29 mouse cellular contexts compared by ENCODE assay signal in the genomic region with DNA sequence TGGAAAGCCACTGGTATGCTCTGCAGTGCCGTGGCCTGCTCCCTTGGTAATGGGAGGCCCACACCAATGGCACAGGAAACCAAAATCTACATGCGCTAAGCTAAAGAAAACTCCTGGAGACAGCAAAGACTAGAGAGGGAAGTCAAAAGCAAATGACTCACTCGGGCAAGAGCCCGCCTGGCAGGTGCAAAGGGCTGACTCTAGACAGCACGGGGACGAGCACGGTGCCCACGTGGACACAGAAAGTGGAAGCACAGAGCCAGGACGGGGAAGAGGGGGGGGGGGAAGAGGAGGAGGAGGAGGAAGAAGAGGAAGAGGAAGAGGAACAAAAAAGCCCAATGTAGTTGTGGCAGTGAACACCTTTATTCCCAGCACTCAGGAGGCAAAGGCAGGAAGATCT. TPM values are rescaled to one million over a fixed set of nuclear protein-coding genes. Genes with fewer than 3 reads are reported as not detected.
DNase-seq lines count a peak whose midpoint lies in the region; TF ChIP-seq lines count a peak whose summit lies in the region.
"Had no signal": no experiment of that assay in that cellular context is flagged by ENCODE, and none has a peak within 500 bp of the region (broad histone marks: within the 10 kb centered on the region; RNA-seq: fewer than 3 reads in every experiment).

No protein-coding gene starts in this region.

- H3K36me3 ChIP-seq in macrophage (ENCODE audit: inconsistent target), result peaks cover 44% of the 10 kb centered on the region; the same call in 1 of the 2 replicates

- no peaks in the 10 kb centered on the region for H3K79me2 ChIP-seq in macrophage (ENCODE audit: inconsistent target)

- no peak overlapping the region for H3K4me3 ChIP-seq in bone marrow, adult 2 months (replicated peaks; ENCODE audit: control insufficient read depth, low read depth, low read length)
- H3K4me3 ChIP-seq in macrophage (ENCODE audit: inconsistent target), result no peak overlapping the region
- H3K4me3 ChIP-seq: embryonic facial prominence, embryonic 10.5 days; embryonic facial prominence, embryonic 15.5 days; gastrocnemius, adult 2 months; heart, adult 2 months; heart, embryonic 12.5 days; hindbrain, embryonic 13.5 days; liver, embryonic 15.5 days; midbrain, embryonic 10.5 days; myocyte; neural tube, embryonic 12.5 days; stomach, embryonic 15.5 days had no signal

- TF ChIP-seq POLR2A in bone marrow, adult 2 months (IDR thresholded peaks at IDR 0.05; ENCODE audit: borderline replicate concordance, control insufficient read depth, low read depth, low read length), result no peak

- H3K4me1 ChIP-seq in bone marrow, adult 2 months (ENCODE audit: control insufficient read depth, insufficient read depth, low read length), result no peaks in the 10 kb centered on the region; the same call in 1 of the 2 replicates
- H3K4me1 ChIP-seq: embryonic facial prominence, embryonic 10.5 days; embryonic facial prominence, embryonic 15.5 days; heart, embryonic 12.5 days; hindbrain, embryonic 13.5 days; liver, embryonic 15.5 days; midbrain, embryonic 10.5 days; neural tube, embryonic 12.5 days; stomach, embryonic 15.5 days had no signal

- TF ChIP-seq CTCF in bone marrow, adult 2 months (IDR thresholded peaks at IDR 0.05; ENCODE audit: control insufficient read depth, insufficient read depth, low read length), result no peak

- 36% methylated on average over 9 of the region's 9 CpGs for WGBS in bone marrow, adult 2 months
- WGBS in macrophage (ENCODE audit: missing documents), result 27% methylated on average over 9 of the region's 9 CpGs

- DNase-seq in layer of hippocampus, adult 9-11 months, result peak; percentile 40
- DNase-seq in layer of hippocampus, postnatal 25 days (ENCODE audit: extremely low spot score in 1 of 2, low spot score in 1 of 2), result no peak
- DNase-seq in frontal cortex, postnatal 25 days (ENCODE audit: low spot score in 2 of 2), result no peak
- no peak for DNase-seq in adrenal gland, postnatal 36 days
- DNase-seq in lung, adult 18-20 months, result no peak
- DNase-seq: cerebellum, adult 11-12 months; cerebellum, adult 9-11 months; gastrocnemius, adult 2 months; gastrocnemius, postnatal 36 days; heart, adult 2 months; heart, postnatal 4 days; kidney, adult 8-10 months; kidney, postnatal 4 days; lung, postnatal 36 days; retina, postnatal 1 day; right cerebral cortex, postnatal 14 days; thymus, postnatal 14 days had no signal

- H3K27ac ChIP-seq in bone marrow, adult 2 months (ENCODE audit: control insufficient read depth, insufficient read depth, low read depth, low read length, poor library complexity), result peak overlapping the region; percentile 27; the same call in 1 of the 2 replicates
- H3K27ac ChIP-seq in macrophage, result peak overlapping the region; percentile 28
- H3K27ac ChIP-seq: embryonic facial prominence, embryonic 10.5 days; embryonic facial prominence, embryonic 15.5 days; heart, adult 2 months; hindbrain, embryonic 13.5 days; kidney, postnatal 0 days; liver, embryonic 15.5 days; midbrain, embryonic 10.5 days; neural tube, embryonic 12.5 days; stomach, embryonic 15.5 days had no signal

RNA-seq across cellular contexts. Expression of a gene that starts 15.0 kb away (rescaled TPM):
- 10 to 100 TPM; 20.3 to 26.7 TPM for total RNA-seq in layer of hippocampus, postnatal 25 days (2021)
- polyA plus RNA-seq in bone marrow, adult 2 months (2011; ENCODE audit: insufficient read depth, insufficient read length, low replicate concordance, missing spikeins), result 10.2 and 18.5 TPM in 2 replicates
- 10 to 100 TPM in 25 of 26 experiments, 1 to 10 TPM in 1; 9.5 to 62.3 (median 34.7) TPM for total RNA-seq in macrophage (2018; cell fraction: chromatin; rRNA removed)
- total RNA-seq in macrophage (2018; cell fraction: cytosol; rRNA removed), result 1 to 10 TPM; 2.0 to 7.8 (median 5.2) TPM
- 10 to 100 TPM in 18 of 26 experiments, 1 to 10 TPM in 8; 5.9 to 37.0 (median 17.3) TPM for total RNA-seq in macrophage (2018; cell fraction: nucleus; rRNA removed)
- polyA plus RNA-seq in macrophage (2018), result 4.3 to 7.9 TPM (median 5.4 TPM) in 3 replicates
- 10 to 100 TPM; 20.8 to 31.3 TPM for total RNA-seq in adrenal gland, postnatal 36 days (2021)

RNA-seq across cellular contexts. Expression of a gene that starts 26.7 kb away (rescaled TPM):
- 10 to 100 TPM; 96.3 to 99.2 TPM for total RNA-seq in layer of hippocampus, postnatal 25 days (2021)
- polyA plus RNA-seq in bone marrow, adult 2 months (2011; ENCODE audit: insufficient read depth, insufficient read length, low replicate concordance, missing spikeins), result 19.2 and 28.3 TPM in 2 replicates
- total RNA-seq in macrophage (2018; cell fraction: chromatin; rRNA removed), result 100 to 1,000 TPM in 22 of 26 experiments, 10 to 100 TPM in 4; 82.3 to 803 (median 180) TPM
- total RNA-seq in macrophage (2018; cell fraction: cytosol; rRNA removed), result 100 to 1,000 TPM in 4 of 26 experiments, 10 to 100 TPM in 22; 32.2 to 107 (median 58.3) TPM
- total RNA-seq in macrophage (2018; cell fraction: nucleus; rRNA removed), result 100 to 1,000 TPM in 12 of 26 experiments, 10 to 100 TPM in 14; 39.3 to 441 (median 84.8) TPM
- polyA plus RNA-seq in macrophage (2018), result 62.6 to 194 TPM (median 68.7 TPM) in 3 replicates
- 10 to 100 TPM; 28.6 to 35.8 TPM for total RNA-seq in adrenal gland, postnatal 36 days (2021)
